Mouse (Mus musculus): Measurements from ENCODE around the gene 4930503B20Rik. TPM values are rescaled to one million over a fixed set of nuclear protein-coding genes. Genes with fewer than 3 reads are reported as not detected.

Gene 4930503B20Rik
- total RNA-seq (2023): not detected in 4 replicates

GRCm38 (mm10) chr3:146651217-146651616 is at the start of gene 4930503B20Rik:
TSS of gene 4930503B20Rik (minus strand) at chr3:146651317.

GRCm38 (mm10) chr3:146684811-146685675 is 33.9 kb upstream of the 4930503B20Rik start, which contains the start of gene Samd13:
TSS of gene Samd13 (minus strand) at chr3:146685592.

GRCm38 (mm10) chr3:146615496-146615895 is 35.6 kb downstream of the 4930503B20Rik start, which contains the start of gene Dnase2b:
TSS of gene Dnase2b (minus strand) at chr3:146615596.

Other genes starting within 250 kb of the 4930503B20Rik start
- gene Ssx2ip, start 246.7 kb downstream of the 4930503B20Rik start, total RNA-seq (2023): 1.3 to 2.4 TPM (median 2.0 TPM) in 4 replicates
- 10.0 to 13.5 TPM (median 12.3 TPM) in 4 replicates for gene Ctbs, start 201.5 kb downstream of the 4930503B20Rik start, total RNA-seq (2023)
- 2.4 to 5.0 TPM (median 3.8 TPM) in 4 replicates for gene Spata1, start 151.6 kb downstream of the 4930503B20Rik start, total RNA-seq (2023)
- 118 to 154 TPM (median 140 TPM) in 4 replicates for gene Gng5, start 151.5 kb downstream of the 4930503B20Rik start, total RNA-seq (2023)
- 84.0 to 101 TPM (median 95.6 TPM) in 4 replicates for gene Rpf1, start 129.9 kb downstream of the 4930503B20Rik start, total RNA-seq (2023)
- not detected in 4 replicates for gene Uox, start 80.9 kb downstream of the 4930503B20Rik start, total RNA-seq (2023)
- gene Dnase2b, start 35.7 kb downstream of the 4930503B20Rik start, total RNA-seq (2023): not detected in 4 replicates
- gene Samd13, start 34.3 kb upstream of the 4930503B20Rik start, total RNA-seq (2023): not detected in 4 replicates
- 80.9 to 90.8 TPM (median 85.0 TPM) in 4 replicates for gene Prkacb, start 161.7 kb upstream of the 4930503B20Rik start, total RNA-seq (2023)
- gene Ttll7, start 201.1 kb upstream of the 4930503B20Rik start, total RNA-seq (2023): not detected in 4 replicates

All from B cell, adult 62 days (primary cell).